Mouse (Mus musculus) thymus, adult 2 months (tissue): ENCODE data around the gene Vps37c. TPM values are rescaled to one million over a fixed set of nuclear protein-coding genes. Genes with fewer than 3 reads are reported as not detected.

Experiments
- DNase-seq: peaks from one replicate; pipeline ENCODE4 v3.0.0; 2021
- H3K27ac ChIP-seq: fragments of 200-500 bp; 2 replicates; pipeline ENCODE4 v1.5.1; 2012; ENCODE audit warnings: low read length, control low read depth; ENCODE audit not compliant: control insufficient read depth, insufficient read depth
- H3K27me3 ChIP-seq: fragments of 200-500 bp; 2 replicates; pipeline ENCODE4 v1.6.1; 2012; ENCODE audit warnings: mild to moderate bottlenecking, low read length, moderate library complexity, mixed read lengths; ENCODE audit not compliant: control insufficient read depth, insufficient read depth
- H3K36me3 ChIP-seq: fragments of 200-500 bp; 2 replicates; pipeline ENCODE4 v1.6.1; 2012; ENCODE audit warnings: mild to moderate bottlenecking, low read length, moderate library complexity; ENCODE audit not compliant: control insufficient read depth, insufficient read depth
- H3K4me1 ChIP-seq: fragments of 200-500 bp; replicated peaks from 2 replicates; pipeline ENCODE4 v1.6.1; 2012; ENCODE audit warnings: low read length; ENCODE audit not compliant: control insufficient read depth, insufficient read depth
- H3K4me3 ChIP-seq: fragments of 200-500 bp; 2 replicates; pipeline ENCODE4 v1.5.1; 2012; ENCODE audit warnings: mild to moderate bottlenecking, low read length, control low read depth, moderate library complexity; ENCODE audit not compliant: control insufficient read depth, insufficient read depth
- CTCF ChIP-seq: fragments of 200-500 bp; IDR thresholded peaks from 2 replicates; pipeline ENCODE4 v1.5.1; 2012; ENCODE audit warnings: mild to moderate bottlenecking, control low read depth, low read length, moderate library complexity, borderline replicate concordance; ENCODE audit not compliant: control insufficient read depth, poor library complexity, insufficient read depth; ENCODE audit errors: extremely low read depth
- POLR2A ChIP-seq: fragments of 200-500 bp; IDR thresholded peaks from 2 replicates; pipeline ENCODE4 v1.6.1; 2012; ENCODE audit warnings: mild to moderate bottlenecking, low read length, control low read depth, moderate library complexity; ENCODE audit not compliant: control insufficient read depth, poor library complexity, insufficient read depth; ENCODE audit errors: extremely low read depth
- WGBS: fragments of 180-500 bp; shearing (Covaris S2); methylation state at CpG from one replicate; pipeline ENCODE4 v1.1.7; 2018; 5-methylcytosine and 5-hydroxymethylcytosine counted together
- polyA plus RNA-seq: library from polyadenylated mRNA; depleted of rRNA; stranded (reverse); fragments of >200 nt; gene quantifications from 2 replicates; pipeline ENCODE4 v1.2.3, GENCODE M21; 2012; rRNA removed

The Vps37c gene
- polyA plus RNA-seq, 1 experiment = 38.2 TPM

DNA sequence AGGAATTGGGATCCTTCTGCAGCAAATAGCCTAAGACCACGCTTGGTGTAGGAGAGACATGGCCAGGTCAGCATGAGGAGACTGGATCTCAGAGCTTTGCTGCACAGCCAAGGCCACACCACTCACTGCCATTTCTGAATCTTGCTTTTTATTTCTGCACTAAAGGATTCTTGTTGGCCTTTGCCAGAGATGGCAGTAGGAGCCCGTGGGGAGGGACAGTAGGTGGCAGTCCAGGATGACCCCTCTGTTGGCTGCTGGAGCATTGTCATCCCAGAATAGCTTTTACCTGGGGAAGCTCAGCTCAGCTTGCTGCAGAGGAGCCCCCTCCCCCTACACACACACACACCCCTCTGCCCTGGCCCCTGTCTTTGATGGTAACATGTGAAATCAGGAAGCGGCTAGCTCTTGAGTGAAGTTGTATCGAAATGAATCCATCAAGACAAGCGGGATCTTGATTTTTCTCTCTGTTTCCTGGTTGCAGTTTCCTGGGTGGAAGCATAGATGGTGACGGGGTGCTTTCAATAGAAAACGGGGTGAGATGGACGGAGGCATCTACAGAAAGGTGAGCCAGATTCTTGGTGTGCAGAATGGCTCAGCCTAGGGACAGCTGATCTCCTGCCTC, 73.4 kb downstream of the Vps37c start:
- no peak for DNase-seq
- Histone ChIP-seq H3K27me3 (no peaks in the 10 kb centered on the region), H3K36me3 (no peaks in the 10 kb centered on the region), H3K27ac (peak overlapping the region; percentile 34; the same call in 1 of the 2 replicates), H3K4me3 (no peak overlapping the region), H3K4me1 (peaks cover 72% of the 10 kb centered on the region)
- 71% methylated on average over 8 of the region's 8 CpGs for WGBS
- TF ChIP-seq CTCF (no peak), POLR2A (no peak)

DNA sequence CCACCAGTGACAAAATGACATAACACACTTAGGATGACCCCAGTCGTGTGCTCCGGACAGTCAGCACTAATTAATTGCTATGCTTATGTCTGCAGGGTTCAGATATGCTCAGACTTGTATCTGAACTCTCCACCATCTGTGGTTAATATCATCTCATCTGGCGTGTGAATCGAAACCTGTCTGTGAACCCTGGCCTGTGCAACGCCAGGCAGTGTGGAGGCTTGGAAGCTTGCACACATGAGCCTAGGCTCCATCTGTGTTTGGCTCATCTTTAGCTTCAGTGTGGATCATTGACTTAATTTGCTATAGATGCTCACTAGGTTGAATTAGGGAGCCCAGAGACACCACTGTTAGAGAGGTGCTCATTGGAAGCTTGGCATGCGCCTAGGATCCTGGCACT, 73.9 kb downstream of the Vps37c start:
- no peak for TF ChIP-seq POLR2A
- no peak for TF ChIP-seq CTCF
- Histone ChIP-seq H3K27me3 (no peaks in the 10 kb centered on the region), H3K4me3 (no peak overlapping the region), H3K4me1 (peaks cover 70% of the 10 kb centered on the region), H3K36me3 (no peaks in the 10 kb centered on the region), H3K27ac (peak overlapping the region; percentile 34; the same call in 1 of the 2 replicates)
- no peak for DNase-seq
- 77% methylated on average over 6 of the region's 6 CpGs for WGBS

DNA sequence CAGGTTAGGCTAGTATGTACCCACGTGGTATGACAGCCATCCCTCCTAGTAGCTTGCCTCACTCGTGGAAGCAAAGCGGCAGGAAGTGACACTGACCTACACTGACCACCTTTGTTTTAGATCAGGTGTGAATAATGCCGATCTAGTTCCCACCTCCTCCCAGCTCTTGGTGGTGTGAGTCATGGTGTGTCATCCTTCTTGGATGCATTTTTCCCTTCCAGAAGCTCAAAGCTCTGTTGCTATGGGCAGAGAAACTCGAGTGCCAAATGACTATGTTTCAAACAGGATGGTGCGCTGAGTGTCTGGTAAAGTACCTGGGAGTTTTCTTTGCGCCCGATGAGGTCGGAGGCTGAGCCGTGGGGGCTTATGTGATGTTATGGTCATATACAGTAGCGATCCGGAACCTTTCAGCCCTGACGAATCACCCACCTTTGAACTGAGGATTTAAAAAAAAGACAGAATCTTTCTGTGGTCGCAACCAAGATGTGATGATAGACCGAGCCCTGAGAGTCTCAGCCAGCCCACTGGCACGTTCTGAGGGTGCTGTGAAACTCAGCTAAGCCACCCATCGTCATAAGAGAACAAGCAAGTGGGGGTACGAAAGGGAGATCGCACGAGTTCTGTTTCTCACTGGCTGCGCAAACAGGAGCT, 75.0 kb downstream of the Vps37c start:
- TF ChIP-seq POLR2A (no peak), CTCF (no peak)
- Histone ChIP-seq H3K27me3 (no peaks in the 10 kb centered on the region), H3K4me3 (no peak overlapping the region), H3K4me1 (peaks cover 59% of the 10 kb centered on the region), H3K27ac (peak overlapping the region; percentile 63), H3K36me3 (no peaks in the 10 kb centered on the region)
- 59% methylated on average over 21 of the region's 21 CpGs for WGBS
- no peak for DNase-seq

Other genes starting within 250 kb of the Vps37c start
- gene Lrrc10b, start 231.3 kb upstream of the Vps37c start, polyA plus RNA-seq = 0.42 and 0.59 TPM in 2 replicates
- 2.0 and 2.1 TPM in 2 replicates for gene Ppp1r32, start 205.8 kb upstream of the Vps37c start, polyA plus RNA-seq
- 106 and 113 TPM in 2 replicates for gene Cpsf7, start 163.5 kb upstream of the Vps37c start, polyA plus RNA-seq
- 42.1 and 42.2 TPM in 2 replicates for gene Sdhaf2, start 162.6 kb upstream of the Vps37c start, polyA plus RNA-seq
- gene Tmem216, start 132.5 kb upstream of the Vps37c start, polyA plus RNA-seq = 14.8 and 22.2 TPM in 2 replicates
- 87.9 and 93.7 TPM in 2 replicates for gene Cyb561a3, start 111.6 kb upstream of the Vps37c start, polyA plus RNA-seq
- gene Tmem138, start 111.4 kb upstream of the Vps37c start, polyA plus RNA-seq = 18.7 and 20.6 TPM in 2 replicates
- gene Ddb1, start 83.4 kb upstream of the Vps37c start, polyA plus RNA-seq = 154 and 156 TPM in 2 replicates
- gene Tkfc, start 83.1 kb upstream of the Vps37c start, polyA plus RNA-seq = 17.3 and 20.2 TPM in 2 replicates
- 3.1 and 4.7 TPM in 2 replicates for gene Vwce, start 54.5 kb upstream of the Vps37c start, polyA plus RNA-seq
- 0.46 and 0.59 TPM in 2 replicates for gene Pga5, start 10.7 kb upstream of the Vps37c start, polyA plus RNA-seq
- 250 and 282 TPM in 2 replicates for gene Cd5, start 50.3 kb downstream of the Vps37c start, polyA plus RNA-seq
- gene Cd6, start 141.3 kb downstream of the Vps37c start, polyA plus RNA-seq = 317 and 321 TPM in 2 replicates
- gene Slc15a3, start 151.0 kb downstream of the Vps37c start, polyA plus RNA-seq = 26.1 and 29.7 TPM in 2 replicates
- gene Tmem132a, start 181.2 kb downstream of the Vps37c start, polyA plus RNA-seq = 10.4 and 11.0 TPM in 2 replicates
- gene Tmem109, start 193.3 kb downstream of the Vps37c start, polyA plus RNA-seq = 64.9 and 71.8 TPM in 2 replicates
- 349 and 357 TPM in 2 replicates for gene Prpf19, start 206.5 kb downstream of the Vps37c start, polyA plus RNA-seq
- 0.23 and 0.33 TPM in 2 replicates for gene Zp1, start 231.9 kb downstream of the Vps37c start, polyA plus RNA-seq
- 0.73 and 1.0 TPM in 2 replicates for gene Ptgdr2, start 248.4 kb downstream of the Vps37c start, polyA plus RNA-seq